Mouse (Mus musculus): ENCODE data around the gene Mybl2.

The Mybl2 gene

DNA sequence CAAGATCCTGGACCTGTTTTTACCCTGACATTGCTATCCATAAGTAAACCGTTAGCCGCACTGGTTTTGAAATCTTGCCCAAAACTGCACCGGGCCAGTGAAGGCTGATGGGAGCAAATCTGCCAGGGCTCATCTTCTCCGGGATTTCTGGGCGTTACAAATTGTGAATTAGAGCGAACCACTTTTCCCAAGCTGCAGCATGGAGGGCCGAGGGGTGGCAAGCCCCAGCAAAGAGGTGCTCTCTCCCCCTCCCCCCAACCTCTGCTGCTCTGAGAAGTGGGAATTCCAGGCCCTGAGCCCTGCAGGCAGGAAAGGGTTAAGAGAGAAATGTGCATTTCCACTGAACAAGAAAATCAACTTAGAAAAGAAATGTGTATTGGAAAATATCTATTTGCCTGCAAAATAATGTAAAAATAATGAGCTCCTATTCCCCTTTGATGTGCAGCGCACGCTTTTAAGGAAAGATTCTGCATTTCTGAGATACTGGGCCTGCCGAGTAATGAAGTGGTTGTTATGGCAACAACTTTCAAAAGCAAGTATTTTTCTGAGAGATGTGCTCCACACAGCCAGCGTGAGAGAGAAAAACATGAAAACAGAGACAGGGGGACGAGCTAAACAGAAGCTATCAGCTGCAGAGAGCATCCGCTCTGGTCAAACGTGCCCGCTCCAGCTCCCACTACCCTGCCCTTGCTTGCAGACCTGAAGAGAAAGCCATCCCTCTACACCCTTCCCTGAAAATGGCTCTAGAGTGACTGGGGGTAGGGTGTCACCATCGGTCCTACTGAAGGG, 57.1 kb downstream of the Mybl2 start:
- no peak for DNase-seq (ENCODE audit: low spot score)

DNA sequence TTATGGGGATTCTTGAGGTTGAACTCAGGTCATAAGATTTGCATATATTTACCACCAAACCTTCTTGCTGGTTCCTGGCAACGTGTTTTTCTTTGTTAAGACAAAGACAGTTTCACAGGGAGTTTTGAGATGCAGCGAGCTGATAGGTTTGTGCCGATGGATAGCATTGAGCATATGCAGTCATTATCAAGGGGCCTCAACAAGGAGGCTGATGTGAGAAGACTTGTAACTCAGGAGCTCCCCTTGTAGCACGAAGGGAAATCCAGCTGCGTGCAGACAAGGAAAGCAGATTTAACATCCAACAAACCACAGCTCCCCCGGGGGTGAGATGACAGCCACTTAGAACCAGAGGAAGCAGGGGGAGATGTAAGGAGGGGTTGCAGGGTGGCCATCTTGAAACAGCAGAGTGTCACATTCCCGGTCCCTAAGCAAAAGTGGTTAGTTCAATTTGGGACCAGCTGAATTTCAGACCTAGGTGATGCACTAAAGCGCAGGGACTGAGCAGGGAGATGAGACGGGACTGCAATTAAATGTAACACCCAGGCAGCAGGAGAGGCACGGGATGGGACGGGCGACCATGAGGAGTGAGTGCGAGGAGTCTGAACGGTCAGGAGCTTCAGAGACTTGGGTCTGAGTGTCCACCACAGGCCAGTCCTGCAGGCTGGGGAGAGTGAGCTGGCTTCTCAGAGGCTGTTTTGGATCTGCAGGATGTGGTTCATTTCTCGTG, 66.3 kb downstream of the Mybl2 start:
- DNase-seq (ENCODE audit: low spot score): no peak

DNA sequence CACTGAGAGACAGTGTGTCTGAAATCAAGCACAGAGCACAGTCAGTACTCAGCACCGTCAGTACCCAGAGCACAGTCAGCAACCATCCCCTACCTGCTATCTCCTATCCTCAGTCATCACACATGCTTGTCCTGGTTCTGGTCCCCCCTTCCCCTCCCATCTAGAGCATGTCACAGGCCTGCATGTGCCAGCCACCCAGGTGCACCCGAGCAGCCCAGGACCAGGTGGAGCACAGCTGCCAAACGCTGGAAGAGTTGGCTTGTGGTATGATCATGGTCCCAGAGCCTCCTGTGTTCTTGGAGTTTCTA, 66.8 kb downstream of the Mybl2 start:
- DNase-seq (ENCODE audit: low spot score): no peak

DNA sequence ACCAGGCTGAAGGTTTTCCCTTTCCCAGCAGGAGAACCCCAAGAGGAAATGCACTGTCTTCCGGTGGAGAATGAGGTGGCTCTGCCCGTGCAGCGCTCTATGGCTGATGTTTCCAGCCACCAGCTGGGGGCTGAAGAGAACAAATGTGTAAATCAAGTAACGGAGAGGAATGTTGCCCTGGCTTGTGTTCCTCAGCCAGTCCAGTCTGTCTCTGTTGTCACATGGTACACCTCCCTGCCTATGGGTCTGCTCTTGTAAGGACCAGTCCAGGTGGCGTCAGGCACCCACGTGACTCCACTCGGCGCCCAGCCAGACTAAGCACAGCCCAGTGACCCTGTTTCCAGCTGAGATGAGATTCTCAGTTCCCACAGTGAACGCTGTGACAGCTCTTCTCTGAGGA, 67.8 kb downstream of the Mybl2 start:
- DNase-seq (ENCODE audit: low spot score): peak; percentile 56

DNA sequence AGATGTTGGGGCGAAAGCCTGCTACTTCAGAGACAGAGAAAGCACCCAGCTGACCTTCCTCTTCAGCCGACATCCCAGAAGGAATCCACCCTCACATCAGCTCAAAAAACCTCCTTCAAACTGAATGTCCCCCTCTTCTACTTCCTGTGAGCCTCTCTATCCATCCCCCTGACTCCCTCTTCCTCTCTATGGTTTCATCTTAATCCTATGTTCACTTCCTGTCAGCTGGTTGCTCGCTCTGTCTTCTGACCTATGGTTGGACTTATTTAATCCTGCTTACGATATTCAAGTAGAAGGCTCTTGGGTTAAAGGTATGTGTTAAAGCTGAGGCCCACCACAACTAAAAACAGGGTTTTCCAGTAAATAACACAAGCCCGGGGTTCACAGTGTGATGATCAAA, 69.0 kb downstream of the Mybl2 start:
- DNase-seq (ENCODE audit: low spot score): no peak

DNA sequence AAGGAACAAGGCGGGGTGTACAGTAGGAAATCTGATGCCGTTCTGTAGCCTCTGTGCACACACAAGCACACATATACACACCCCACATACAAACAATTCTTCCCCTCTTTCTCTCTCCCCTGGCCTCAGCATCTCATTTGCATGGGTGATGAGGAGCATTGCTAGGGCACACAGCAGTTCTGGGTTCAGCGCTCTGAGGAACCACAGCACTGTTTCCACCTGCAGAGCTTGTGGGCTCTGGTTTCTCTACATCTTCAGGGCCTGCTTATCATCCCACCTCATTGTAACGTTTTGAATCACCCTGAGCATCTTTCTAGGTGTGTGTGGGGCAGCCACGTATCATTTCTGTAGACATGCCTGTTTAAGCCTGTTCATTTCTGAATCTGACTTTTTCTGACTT, 76.3 kb downstream of the Mybl2 start:
- DNase-seq (ENCODE audit: low spot score): no peak

DNA sequence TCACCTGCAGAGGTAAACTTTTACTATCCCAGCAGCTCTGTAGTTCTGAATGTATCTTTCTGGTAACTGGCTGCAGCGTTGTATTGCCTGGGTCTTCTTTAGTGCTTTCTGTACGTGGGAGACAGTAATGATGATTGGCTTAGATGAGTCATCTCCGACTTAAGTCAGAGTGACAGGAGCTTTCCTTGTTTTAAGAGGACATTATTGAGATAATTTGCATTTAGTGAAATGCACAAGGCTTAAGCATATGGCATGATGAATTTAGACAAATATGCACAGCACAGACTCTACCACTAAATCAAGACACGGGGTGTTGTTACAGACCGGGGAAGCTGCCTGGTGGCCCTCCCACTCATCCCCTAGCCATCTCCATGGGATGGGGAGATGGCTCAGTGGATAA, 77.8 kb downstream of the Mybl2 start:
- no peak for DNase-seq (ENCODE audit: low spot score)
